Mouse (Mus musculus): ENCODE data around the gene Zbtb40.
A peak's percentile ranks its signal among the peaks of the same experiment; 100 is the strongest.

Zbtb40 gene

DNA sequence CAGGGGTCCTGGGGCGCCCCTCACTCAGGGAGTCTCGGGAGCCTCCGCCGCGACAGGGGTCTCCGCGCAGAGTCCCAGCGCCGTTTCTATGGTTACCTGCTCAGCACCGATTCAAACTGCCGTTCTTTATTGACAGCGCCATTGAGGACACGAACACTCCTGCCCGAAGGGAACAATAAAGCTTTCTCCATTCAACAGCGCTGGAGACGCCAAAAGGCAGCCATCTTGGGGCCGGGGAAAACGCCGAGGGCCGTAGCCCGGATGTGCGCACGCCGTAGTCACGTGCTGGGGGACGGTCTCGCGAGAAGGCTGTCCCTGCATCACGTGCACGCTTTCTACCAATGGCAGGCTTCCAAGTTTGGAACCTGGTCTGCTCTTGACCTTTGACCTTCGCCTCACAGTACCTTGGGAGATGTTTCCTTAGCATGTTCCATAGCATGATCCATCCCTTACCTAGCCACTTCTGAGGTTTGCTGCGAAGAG, at the start of gene Zbtb40:
Zbtb40 (minus strand) TSS at position 252 of the 483 bp plus-strand sequence.
- DNase-seq, result peak; percentile 97

DNA sequence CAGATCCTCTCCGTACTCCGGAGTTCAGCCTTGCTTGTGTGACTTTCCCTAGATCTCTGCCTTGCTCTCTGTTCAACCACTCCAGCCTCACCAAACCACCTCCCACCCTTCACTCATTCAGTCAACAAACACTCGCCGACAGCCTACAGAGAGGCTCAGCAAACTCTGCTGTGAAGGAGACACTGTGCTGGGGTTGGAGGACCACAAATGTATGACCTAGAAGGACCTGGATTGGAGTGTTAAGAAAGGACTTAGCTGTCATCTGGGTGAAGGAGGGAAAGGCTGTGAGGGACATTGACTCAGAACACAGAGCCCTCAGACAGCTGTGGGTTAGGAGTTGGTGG, 49.4 kb upstream of the Zbtb40 start:
- no peak for DNase-seq

DNA sequence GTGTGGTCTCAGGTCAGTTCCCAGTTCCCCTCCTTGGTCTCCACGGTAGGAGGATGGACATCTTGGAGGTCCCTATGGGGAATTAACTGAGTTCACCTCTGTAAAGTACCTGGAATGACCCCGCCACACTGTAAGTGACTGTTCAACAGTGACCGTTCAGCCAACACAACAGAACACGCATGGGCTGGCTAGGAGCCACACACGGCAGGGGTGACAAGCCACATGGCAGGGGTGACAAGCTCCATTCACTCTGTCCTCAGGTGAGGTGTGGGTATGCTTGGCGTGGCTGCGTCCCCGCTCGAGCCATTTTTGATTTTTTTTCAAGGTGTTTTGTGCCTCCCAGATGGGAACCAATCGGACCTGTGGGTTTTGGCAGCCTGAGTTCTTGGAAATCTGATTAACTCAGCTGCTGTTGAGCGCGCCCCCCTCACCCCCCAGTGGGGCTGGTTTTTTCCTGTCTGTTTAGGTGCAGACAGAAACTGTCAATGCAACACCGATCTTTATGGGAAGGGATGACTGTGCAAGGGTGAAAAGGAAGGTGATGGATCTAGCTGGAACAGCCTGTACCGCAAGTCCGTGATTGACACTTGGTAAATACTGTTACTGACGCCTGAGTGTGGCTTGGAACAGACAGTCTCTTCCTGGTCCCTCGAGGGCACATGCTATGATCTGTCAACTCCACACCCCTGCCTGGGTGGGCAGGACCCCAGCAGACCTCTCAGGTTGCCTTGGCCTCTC, 48.8 kb upstream of the Zbtb40 start:
- DNase-seq, result no peak

DNA sequence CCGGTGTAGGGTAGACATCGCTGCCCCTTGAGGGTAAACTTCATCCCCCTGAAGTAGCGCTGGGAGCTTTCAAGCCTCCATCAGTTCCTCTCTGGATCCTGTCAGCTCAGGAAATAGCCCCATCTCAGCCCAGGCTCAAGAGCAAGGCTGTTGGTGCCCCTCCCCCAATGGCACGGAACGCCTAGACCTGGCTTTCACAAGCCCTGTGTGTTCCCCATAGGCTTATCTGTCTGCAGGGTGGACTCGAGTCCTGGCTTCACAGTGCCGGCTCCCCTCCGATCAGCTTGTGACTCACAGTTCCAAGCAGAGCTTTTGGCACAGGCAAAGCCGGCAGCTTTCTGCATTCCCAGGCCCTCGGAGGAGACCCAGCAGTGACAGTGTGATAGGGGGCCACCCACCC, 47.8 kb upstream of the Zbtb40 start:
- no peak for DNase-seq

DNA sequence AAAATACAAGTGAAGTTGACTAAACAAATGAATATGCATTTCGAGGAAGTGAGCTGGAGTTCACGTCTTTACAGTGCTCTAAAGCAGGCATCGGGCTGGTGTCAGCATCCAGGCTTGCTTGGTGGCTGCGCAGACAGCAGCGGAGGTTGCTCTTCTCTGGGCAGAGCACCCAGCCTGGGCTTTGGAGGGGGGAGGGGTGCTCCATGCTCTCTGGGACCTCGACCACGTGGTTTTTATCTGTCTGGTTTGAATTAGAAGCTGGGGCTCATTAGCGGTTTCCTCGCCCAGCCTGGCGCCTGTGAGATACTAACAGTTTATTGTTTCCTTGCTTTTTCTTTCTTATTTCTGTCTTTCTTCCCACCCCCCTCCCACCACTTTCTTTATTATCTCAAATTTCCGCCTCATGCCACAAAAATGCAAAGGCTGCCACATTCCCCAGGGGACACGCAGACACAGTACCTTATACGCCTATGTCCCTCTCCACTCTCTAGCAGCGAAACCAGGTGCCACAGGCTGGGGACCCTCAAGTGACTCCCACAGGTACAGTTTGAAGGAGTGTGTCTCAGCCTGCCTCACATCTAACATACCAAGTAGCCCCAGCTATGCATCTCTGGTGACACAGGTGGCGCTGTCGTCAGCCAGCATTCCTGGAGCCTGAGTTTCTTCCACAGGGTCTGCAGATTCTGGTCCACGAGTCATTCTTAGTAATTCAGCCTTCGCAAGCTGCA, 36.6 kb upstream of the Zbtb40 start:
- DNase-seq, result peak; percentile 34

DNA sequence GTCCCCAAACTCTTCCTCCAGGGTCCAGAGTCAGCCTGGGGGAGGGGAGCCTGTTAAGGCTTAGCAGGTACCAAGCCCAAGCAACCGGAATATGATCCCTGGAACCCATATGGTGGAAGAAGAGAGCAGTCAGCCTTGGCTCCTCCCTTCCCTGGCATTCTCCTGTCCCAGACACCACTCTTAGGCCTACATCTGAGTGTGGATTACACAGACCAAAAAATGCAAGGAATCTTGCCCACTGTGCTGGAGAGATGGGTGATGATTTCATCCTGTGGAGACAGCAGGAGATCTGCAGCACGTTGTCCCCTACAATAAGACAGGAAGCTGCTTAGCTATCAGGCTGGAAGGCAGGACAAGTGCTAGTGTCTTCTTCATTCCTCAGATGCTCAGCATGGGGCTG, 34.3 kb upstream of the Zbtb40 start:
- DNase-seq, result no peak

DNA sequence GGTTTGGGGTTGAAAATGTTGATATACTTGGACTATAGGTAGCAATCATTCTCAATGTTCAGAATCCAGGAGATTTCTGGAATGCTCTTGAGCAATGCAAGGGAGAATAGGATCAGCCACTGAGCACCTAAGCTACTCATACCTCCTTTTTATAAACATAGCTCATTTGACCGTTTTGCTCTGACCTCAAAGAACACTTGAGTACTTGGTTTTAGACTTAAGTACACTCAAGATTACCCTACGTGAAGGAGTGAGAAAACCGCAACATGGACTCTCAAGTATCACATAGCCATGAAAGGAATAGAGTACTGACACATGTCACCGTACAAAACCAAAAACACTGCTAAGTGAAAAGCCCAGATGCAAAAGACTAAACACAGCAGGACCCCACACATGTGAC, 32.8 kb upstream of the Zbtb40 start:
- no peak for DNase-seq

DNA sequence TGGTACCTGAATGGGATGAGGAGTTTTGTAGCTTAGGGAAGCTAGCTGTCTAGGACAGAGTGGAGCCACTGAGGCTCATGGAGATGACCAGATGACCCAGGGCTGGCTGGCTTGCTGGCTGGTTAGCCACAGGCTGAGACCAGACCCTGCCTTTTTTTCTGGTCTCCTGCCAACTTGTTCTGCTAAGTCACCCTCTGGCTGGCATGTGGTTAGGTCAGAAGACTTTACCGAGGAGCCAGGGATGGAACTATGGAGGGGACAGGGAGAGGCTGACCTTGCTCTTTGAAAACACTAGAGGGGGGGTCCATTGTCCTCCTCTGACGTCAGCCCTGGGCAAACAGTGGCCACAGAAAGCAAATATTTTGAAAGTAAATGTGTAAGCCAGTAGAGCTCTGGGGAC, 28.6 kb upstream of the Zbtb40 start:
- no peak for DNase-seq

DNA sequence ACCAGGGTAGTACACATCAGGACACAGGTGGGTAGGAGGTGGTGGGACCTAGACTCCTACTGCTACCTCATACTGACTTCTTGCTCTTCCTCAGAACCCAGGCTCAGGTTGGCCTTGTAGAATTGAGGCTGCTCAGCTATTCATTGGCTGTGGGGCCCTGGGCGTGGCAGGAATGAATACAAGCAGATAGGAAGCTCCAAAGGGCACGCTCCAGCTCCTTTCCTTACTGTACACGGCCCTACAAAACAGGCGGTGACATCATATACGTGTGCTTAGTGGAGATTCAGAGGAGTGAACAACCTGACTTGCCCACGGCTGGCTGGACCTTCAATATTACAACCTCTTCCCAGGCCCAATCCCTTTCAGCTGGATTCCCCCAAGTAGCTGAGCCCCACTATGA, 22.6 kb upstream of the Zbtb40 start:
- DNase-seq, result no peak

DNA sequence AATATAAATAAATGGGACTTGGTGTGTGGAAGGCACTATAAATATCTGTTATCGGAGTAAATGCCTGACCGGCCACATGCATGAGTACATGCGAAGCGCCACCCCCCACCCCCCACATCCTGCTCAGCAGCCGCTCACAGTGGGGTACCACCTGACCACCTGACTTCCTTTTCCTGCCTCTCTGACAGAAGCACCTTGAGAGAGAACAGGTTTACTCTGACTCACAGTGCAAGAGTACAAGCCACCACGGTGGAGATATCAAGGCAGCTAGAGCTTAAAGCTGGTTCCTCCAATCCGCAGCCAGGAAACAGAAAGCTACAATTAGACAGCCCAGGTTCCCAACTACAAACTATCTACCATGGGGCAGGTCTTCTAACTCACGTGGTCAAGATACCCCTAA, 19.9 kb upstream of the Zbtb40 start:
- DNase-seq, result no peak

DNA sequence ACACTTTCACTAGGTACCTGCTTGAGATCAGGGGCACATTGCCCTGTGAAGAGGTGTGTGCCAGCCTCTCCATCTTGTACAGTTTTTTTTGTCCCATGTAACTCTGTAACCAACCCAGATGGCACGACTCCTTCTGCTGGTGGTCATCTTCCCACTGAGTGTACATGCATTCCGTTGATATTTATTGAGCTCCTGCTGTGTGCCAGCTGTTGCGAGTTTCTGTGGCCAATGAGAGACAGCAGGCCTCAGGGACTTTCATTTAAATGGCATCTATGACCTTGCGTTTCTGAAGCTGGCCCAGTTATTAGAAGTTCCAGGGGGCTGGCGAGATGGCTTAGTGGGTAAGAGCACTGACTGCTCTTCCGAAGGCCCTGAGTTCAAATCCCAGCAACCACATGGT, 17.2 kb upstream of the Zbtb40 start:
- no peak for DNase-seq

DNA sequence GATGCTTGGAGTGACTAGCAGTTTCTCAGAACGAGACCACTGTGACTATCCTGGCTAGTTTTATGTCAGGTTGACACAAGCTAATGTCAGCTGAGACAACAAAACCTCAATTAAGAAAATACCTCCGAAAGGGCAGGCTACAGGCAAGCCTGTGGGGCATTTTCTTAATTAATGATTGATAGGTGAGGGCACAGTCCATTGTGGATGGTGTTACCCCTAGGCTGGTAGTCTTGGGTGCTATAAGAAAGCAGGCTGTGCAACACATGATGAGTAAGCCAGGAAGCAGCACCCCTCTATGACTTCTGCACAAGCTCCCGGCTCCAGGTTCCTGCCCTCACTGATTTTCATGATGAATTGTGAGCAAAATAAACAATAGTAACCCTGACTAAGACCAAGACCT, 6.3 kb upstream of the Zbtb40 start:
- DNase-seq, result no peak

DNA sequence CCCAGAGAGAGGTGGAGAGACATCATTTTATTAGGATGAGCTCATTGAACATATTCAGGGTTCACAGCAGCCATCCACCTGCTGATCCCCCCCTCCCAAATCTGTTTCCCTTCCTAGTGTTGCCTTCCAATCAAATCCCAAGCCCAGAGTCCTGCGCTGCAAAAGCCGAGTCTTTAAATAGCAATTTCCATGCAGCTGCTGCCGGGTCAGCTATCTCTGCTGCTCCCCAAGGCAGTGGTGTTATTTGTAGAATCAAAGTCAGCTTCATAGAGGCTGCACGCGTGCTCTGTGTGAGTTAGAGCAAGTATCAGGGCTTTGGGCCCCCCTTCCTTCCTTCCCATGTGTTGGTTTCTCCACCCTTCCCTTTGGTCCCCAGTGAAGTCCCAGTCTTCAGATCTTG, 5.2 kb upstream of the Zbtb40 start:
- DNase-seq, result no peak

DNA sequence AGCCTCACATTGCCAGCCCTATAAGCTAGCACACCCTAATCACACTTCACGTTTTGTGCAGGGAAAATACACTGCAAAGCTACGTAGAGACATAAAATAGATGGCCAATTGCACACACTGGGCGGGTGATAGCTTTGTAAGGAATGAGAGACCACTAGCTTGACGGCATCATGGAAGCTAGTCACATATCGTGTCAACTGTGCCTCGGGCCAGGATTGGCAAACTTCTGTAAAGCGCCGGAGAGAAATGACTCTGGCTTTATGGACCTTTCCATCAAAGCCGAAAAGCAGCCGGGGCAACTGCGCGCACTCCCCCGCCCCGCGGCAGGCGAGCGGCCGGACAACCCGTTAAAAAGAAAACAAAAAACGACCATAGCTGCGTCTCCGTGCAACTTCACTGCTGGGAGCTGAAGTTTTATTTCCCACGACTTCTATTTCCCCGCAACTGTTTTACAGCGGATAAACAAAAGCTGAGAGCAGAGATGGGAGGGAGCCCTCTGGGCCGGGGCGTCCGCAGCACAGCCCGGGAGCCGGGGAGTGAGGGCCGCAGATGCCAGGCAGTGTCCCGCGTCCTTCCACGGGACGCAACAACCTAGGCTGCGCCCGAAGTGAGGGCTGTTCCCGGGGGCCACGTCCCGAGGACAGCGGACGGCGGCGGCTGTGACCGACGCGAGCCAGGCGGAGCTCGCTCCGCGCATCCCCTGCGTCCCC, 606 bp downstream of the Zbtb40 start:
- no peak for DNase-seq

DNA sequence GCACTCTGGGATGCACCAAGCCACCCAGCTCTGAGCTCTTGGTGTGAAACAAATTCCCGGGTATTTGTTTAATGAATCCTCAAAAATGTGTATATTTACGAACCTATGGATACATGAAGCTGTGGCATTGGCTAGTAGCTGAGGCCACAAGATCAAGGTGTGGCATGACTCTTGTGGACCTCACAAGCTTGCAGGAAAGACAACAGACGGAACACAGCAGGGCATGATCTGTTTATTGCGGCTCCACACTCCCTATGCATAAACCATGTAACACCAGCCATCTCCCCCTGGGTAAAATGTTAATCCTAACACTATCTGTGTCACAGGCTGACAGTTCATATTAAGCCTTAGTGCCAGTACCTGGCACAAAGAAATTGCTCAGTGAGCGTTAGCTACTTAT, 2.5 kb downstream of the Zbtb40 start:
- no peak for DNase-seq

DNA sequence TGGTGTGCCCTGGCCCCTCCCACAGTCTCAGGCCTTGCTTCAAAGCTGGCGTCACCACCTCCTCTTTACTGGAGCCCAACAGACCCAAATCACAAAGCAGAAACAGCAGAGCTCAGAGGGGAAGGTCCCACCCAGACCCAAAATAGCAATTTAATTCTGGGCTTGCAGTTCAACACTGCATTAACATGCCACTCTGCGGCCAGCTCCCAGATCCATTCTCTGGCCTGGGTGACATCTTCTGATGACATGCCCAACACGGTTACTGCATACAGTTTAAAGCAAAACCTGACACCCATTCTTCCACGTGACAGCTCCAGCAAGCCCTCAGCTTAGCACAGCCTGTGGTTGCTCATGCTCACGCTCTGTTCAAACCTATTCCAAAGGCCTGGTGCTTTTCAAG, 4.1 kb downstream of the Zbtb40 start:
- no peak for DNase-seq

DNA sequence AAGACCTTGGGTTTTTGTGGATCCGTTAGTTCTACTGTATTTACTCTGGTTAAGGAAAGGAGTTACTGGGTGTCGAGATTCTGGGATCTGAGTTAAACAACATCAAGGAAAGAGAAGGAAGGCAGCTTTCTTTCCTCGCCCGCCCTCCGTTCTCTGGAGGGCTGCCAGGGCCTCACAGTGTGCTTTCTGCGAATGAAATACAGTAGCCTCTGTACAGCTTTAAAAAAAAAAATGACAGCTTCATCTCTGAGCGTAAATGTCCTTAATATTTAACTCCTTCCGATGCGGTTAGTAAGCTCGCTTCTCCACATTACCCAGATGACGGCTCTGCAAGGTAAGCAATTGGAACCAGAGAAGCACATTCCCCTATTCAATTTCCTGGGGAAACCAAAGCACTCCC, 4.8 kb downstream of the Zbtb40 start:
- peak; percentile 48 for DNase-seq

DNA sequence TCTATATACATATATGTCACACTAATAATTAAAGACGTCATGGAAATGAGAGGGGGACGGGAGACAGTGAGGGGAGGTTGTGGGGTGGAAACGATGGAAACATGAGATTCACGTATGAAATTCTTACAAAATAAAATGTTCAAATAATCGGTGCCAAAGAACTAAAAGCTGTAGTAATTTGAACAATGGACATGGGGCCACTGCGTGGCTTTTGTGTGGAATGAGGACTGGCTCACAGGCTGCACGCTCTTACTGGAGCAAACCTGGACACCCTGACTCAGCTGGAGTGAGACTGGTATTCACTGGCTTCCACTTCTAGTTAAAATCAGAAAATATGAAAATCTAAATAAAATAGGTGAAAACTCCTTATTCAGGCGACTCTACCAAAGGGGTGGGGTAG, 6.6 kb downstream of the Zbtb40 start:
- no peak for DNase-seq

DNA sequence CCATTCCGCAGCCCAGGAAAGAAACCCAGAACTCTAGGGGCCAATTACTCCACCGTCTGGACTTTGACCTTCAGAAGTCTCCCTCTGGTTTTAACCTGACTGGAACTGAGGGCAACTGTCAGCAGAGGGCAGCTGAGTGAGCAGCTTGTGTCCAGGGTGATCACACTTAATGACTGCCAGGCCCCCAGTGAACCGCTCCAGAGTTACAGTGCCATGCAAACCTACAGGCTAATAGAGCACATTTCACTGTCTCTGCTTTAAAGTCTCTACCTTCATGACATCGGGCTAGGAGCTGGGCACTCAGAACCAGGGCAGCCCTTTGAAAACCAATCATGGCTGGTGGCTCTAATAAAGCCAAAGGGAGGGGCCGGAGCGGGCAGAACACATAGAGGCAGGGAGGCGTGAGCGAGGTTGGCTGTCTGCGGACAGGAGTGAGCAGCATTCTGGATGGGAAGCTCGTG, 7.4 kb downstream of the Zbtb40 start:
- DNase-seq, result no peak

DNA sequence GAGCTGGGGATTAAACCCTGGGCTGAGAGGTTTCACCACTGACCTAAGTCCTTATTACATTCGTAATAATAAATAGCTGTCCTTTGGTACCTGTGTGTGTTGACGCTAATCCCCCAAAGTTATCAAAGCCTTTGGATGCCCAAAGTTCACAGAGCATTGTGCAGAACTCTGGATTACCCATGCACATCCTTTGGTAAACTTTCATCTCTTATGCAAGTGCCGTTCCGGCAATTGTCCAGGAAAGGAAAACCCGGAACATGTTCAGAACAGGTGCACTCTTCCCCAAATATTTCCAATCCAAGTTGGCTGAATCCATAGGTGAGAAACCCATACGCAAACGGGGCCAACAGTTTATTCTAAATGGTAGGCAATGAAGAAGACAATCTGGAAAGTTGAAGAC, 9.2 kb downstream of the Zbtb40 start:
- no peak for DNase-seq

DNA sequence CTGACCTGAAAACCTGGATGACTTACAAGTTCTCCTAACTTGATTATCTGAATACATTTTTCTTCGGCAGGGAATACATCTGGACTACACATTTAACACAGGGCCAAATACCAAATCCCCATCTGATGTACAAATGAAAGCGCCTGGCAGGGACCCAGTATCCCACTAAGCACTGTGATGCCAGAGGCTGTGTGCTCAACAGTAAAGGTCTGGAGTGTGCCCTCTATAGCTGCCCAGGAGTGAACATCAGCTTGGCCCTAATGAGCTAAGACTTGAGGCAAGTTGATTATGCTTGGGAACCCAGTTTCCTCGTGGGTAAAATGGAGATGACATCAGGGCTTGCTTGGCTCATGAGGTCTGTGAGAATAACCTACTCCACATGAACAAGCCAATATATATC, 10.1 kb downstream of the Zbtb40 start:
- DNase-seq, result no peak

DNA sequence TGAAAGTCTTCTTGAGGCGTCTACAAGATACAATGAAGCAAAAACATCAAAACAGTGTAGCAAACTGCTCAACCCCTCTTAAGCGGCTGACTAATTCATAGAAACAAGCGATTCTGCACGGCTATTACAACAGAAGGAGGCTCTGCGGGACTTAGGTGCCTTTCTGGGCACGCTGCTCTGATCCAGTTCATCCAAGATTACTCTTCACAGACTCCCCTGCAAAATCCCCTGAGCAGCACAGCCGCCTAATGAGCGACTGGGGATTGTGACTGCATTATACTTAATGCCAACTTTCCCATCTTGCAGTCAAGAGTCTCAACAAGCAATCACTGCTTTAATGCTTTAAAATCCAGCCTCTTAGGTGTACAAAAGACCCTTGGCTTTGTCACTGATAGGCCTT, 10.5 kb downstream of the Zbtb40 start:
- no peak for DNase-seq

DNA sequence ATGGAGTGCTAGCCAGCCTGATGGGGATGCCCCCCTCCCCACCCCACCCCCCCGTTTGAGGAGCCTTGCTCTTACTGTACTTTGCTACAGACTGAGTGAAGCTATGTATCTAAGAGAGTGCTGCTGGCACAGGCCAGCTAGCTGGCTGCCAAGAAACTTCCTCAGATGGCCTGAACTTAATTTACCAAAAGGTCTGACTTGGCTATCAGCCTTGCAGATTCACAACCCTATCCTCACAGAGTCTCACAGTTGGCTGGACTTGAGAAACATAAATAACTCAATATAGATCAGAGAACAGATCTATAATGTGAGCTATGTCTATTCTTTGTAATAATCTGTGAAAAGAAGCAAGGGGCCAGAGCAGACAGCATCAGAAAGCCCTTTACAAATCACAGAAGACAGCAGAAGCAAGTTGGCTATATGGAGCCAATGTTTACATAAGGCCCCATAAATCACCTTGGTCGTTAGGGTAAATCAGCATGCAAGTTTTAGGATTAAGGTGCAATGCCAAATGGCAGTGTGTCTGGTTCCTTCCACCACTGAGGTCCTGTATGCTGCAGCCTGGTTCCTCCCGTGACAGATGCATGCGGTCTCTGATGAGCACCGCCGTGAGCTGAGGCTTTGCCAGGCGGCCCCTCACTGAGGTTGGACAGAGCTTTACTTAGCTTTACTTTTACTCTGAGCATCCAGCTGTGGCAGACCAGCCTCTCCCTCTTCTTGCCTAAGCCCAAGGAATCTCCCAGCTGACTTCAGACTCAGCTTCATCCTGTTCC, 15.3 kb downstream of the Zbtb40 start:
- DNase-seq, result no peak
